Mouse (Mus musculus) midbrain, embryonic 12.5 days (tissue): ENCODE data around the gene 4922502D21Rik. TPM values are rescaled to one million over a fixed set of nuclear protein-coding genes. Genes with fewer than 3 reads are reported as not detected.
"Not testable (repeated sequence)": the region's sequence is repeated elsewhere in the genome, so short reads cannot be mapped to it uniquely, and the experiment has no call there.

Source experiments
- ATAC-seq: fragments of 200-750 bp; cut with Nextera tagmentation; 2 replicates; pipeline ENCODE4 v1.8.0; 2017; ENCODE audit warnings: low read depth, moderate TSS enrichment, moderate library complexity; ENCODE audit not compliant: low FRiP score
- H3K27ac ChIP-seq: fragments of 300-500 bp; sonication (generic); replicated peaks from 2 replicates; pipeline ENCODE4 v1.5.1; 2016; ENCODE audit warnings: mild to moderate bottlenecking
- H3K27me3 ChIP-seq: fragments of 300-500 bp; sonication (generic); 2 replicates; pipeline ENCODE4 v1.6.1; 2016; ENCODE audit warnings: mild to moderate bottlenecking
- H3K36me3 ChIP-seq: fragments of 300-500 bp; sonication (generic); 2 replicates; pipeline ENCODE4 v1.6.1; 2016
- H3K4me1 ChIP-seq: fragments of 300-500 bp; sonication (generic); 2 replicates; pipeline ENCODE4 v1.6.1; 2016
- H3K4me2 ChIP-seq: fragments of 300-500 bp; sonication (generic); replicated peaks from 2 replicates; pipeline ENCODE4 v1.6.1; 2016; ENCODE audit warnings: mild to moderate bottlenecking, moderate library complexity
- H3K4me3 ChIP-seq: fragments of 300-500 bp; sonication (generic); 2 replicates; pipeline ENCODE4 v1.5.1; 2016; ENCODE audit warnings: mild to moderate bottlenecking
- H3K9ac ChIP-seq: fragments of 300-500 bp; sonication (generic); replicated peaks from 2 replicates; pipeline ENCODE4 v1.6.1; 2016; ENCODE audit warnings: mild to moderate bottlenecking, moderate library complexity
- H3K9me3 ChIP-seq: fragments of 300-500 bp; sonication (generic); 2 replicates; pipeline ENCODE4 v1.6.1; 2016; ENCODE audit warnings: mild to moderate bottlenecking
- WGBS: fragments of 180-500 bp; shearing (Covaris S2); methylation state at CpG from one replicate; pipeline ENCODE4 v1.1.7; 2016; 5-methylcytosine and 5-hydroxymethylcytosine counted together
- polyA plus RNA-seq: library from polyadenylated mRNA; unstranded; fragments of >200 nt; fragmentation: Nextera tagmentation; extraction: Ambion mirVana; gene quantifications from 2 replicates; pipeline ENCODE4 v1.2.1, GENCODE M21; 2016

The 4922502D21Rik gene
- polyA plus RNA-seq, 1 experiment from 2014 or later, result not detected

DNA sequence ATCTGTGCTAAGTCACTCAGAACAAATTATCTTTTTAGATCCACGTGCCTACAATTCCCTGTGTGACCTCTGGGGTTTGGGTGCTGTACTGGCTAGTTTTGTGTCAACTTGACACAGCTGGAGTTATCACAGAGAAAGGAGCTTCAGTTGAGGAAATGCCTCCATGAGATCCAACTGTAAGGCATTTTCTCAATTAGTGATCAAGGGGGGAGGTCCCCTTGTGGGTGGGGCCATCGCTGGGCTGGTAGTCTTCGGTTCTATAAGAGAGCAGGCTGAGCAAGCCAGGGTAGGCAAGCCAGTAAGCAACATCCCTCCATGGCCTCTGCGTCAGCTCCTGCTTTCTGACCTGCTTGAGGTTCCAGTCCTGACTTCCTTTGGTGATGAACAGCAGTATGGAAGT is 10.8 kb upstream of the 4922502D21Rik start, which contains the start of gene Clec12a:
TSS of gene Clec12a (plus strand) at position 301 of the 400 bp plus-strand sequence.
- not testable (repeated sequence) for H3K36me3 ChIP-seq, H3K9ac ChIP-seq, H3K27me3 ChIP-seq, H3K4me3 ChIP-seq, ATAC-seq, H3K27ac ChIP-seq, H3K9me3 ChIP-seq, H3K4me2 ChIP-seq, H3K4me1 ChIP-seq
- 81% methylated on average over 4 of the region's 4 CpGs for WGBS

- ATAC-seq, result no peak
- H3K9ac ChIP-seq, result no peak overlapping the region
- H3K4me1 ChIP-seq, result no peaks in the 10 kb centered on the region
Observed at GRCm38 (mm10) chr6:129337751-129338150, 6.2 kb upstream of the 4922502D21Rik start.

DNA sequence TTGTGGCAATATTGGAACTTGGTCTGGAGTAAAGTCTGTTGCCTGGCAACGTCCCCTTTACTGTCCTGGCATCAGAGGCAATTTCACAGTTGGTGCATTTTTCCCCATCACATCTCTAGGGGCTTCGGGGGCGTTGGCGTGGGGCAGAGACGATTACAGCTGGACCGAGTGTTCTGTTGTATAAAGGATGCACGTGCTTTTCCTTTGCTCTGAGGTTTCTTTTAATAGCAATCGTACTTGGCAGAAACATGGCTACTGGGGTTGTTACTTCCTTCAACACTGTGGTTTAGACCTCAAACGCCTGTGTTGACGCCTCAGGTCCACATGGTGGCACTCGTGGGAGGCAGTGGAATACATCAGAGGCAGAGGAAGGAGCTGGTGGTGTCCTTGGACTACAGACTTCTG is 2.1 kb upstream of the 4922502D21Rik start:
- WGBS, result 36% methylated on average over 11 of the region's 11 CpGs
- Histone ChIP-seq H3K4me3 (no peak overlapping the region), H3K4me1 (no peaks in the 10 kb centered on the region), H3K27me3 (no peaks in the 10 kb centered on the region), H3K4me2 (no peak overlapping the region), H3K9ac (no peak overlapping the region), H3K9me3 (no peaks in the 10 kb centered on the region), H3K36me3 (no peaks in the 10 kb centered on the region), H3K27ac (no peak overlapping the region)
- ATAC-seq, result peak; percentile 80; the same call in 1 of the 2 replicates

More at GRCm38 (mm10) chr6:129337751-129338150, 6.2 kb upstream of the 4922502D21Rik start:
- 70% methylated on average over 1 of the region's 1 CpGs for WGBS
- no peaks in the 10 kb centered on the region for H3K27me3 ChIP-seq
- H3K9me3 ChIP-seq, result no peaks in the 10 kb centered on the region
- H3K27ac ChIP-seq, result no peak overlapping the region
- no peaks in the 10 kb centered on the region for H3K36me3 ChIP-seq
- H3K4me2 ChIP-seq, result no peak overlapping the region
- H3K4me3 ChIP-seq, result no peak overlapping the region

- Histone ChIP-seq H3K4me1 (no peaks in the 10 kb centered on the region), H3K27me3 (no peaks in the 10 kb centered on the region), H3K27ac (no peak overlapping the region), H3K36me3 (no peaks in the 10 kb centered on the region), H3K9me3 (no peaks in the 10 kb centered on the region), H3K4me2 (no peak overlapping the region), H3K4me3 (no peak overlapping the region), H3K9ac (no peak overlapping the region)
- 81% methylated on average over 13 of the region's 13 CpGs for WGBS
- no peak for ATAC-seq
Observed at GRCm38 (mm10) chr6:129326568-129327150, 4.9 kb downstream of the 4922502D21Rik start.

DNA sequence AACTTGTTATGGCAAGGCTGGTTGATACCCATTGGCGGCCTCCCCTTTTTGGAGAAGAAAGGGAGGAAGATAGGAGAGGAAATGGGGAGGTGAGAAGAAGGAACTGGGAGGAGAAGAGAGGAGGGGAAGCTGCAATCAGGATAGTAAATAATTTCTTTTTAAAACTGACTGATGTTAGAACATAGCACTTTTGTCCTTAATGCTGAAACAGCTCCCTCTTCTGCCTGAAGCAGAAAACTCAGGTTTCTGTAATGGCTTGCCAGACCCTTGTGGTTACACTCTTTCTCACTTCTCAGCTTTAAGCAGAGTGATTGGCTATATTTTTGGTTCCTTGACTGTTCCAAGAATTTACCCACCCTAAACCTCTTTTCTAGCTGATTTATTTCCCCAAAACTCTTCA is 5.6 kb downstream of the 4922502D21Rik start:
- H3K4me3 ChIP-seq, result no peak overlapping the region
- no peaks in the 10 kb centered on the region for H3K9me3 ChIP-seq
- ATAC-seq, result no peak
- no peaks in the 10 kb centered on the region for H3K4me1 ChIP-seq
- no peak overlapping the region for H3K27ac ChIP-seq
- H3K9ac ChIP-seq, result no peak overlapping the region
- WGBS, result 75% methylated on average over 1 of the region's 1 CpGs
- H3K4me2 ChIP-seq, result no peak overlapping the region
- H3K27me3 ChIP-seq, result no peaks in the 10 kb centered on the region
- no peaks in the 10 kb centered on the region for H3K36me3 ChIP-seq

GRCm38 (mm10) chr6:129319331-129319730 is 12.3 kb downstream of the 4922502D21Rik start:
- no peaks in the 10 kb centered on the region for H3K27me3 ChIP-seq
- no peaks in the 10 kb centered on the region for H3K9me3 ChIP-seq
- H3K4me3 ChIP-seq, result no peak overlapping the region
- no peak for ATAC-seq
- H3K9ac ChIP-seq, result no peak overlapping the region
- no peaks in the 10 kb centered on the region for H3K4me1 ChIP-seq
- H3K36me3 ChIP-seq, result no peaks in the 10 kb centered on the region
- no peak overlapping the region for H3K27ac ChIP-seq
- 77% methylated on average over 4 of the region's 4 CpGs for WGBS
- H3K4me2 ChIP-seq, result no peak overlapping the region

GRCm38 (mm10) chr6:129318395-129318794 is 13.2 kb downstream of the 4922502D21Rik start:
- Histone ChIP-seq H3K27ac (no peak overlapping the region), H3K4me1 (no peaks in the 10 kb centered on the region), H3K4me2 (no peak overlapping the region), H3K9ac (no peak overlapping the region), H3K36me3 (no peaks in the 10 kb centered on the region), H3K9me3 (no peaks in the 10 kb centered on the region), H3K4me3 (no peak overlapping the region), H3K27me3 (no peaks in the 10 kb centered on the region)
- ATAC-seq, result no peak
- 58% methylated on average over 1 of the region's 1 CpGs for WGBS

DNA sequence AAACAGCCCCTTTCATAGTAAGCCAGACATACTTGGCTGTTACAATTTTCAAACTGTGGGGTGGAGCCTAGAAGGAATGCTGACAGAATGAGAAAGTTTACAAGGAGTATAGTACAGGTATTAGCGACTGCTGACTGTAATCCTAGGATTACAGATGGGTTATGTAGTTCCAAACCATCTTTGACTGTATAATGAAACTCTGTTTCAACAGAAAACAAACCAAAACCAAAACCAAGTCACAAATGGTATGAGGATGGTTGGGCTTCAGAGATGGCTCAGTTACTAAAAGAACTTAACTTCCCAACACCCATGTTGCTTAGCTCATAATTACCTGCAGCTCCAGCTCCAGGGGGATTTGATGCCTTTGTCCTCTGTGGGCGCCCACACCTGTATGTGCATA is 15.1 kb downstream of the 4922502D21Rik start:
- ATAC-seq, result no peak
- H3K4me3 ChIP-seq, result no peak overlapping the region
- no peaks in the 10 kb centered on the region for H3K27me3 ChIP-seq
- H3K27ac ChIP-seq, result no peak overlapping the region
- 73% methylated on average over 2 of the region's 2 CpGs for WGBS
- H3K9ac ChIP-seq, result no peak overlapping the region
- H3K36me3 ChIP-seq, result no peaks in the 10 kb centered on the region
- H3K9me3 ChIP-seq, result no peaks in the 10 kb centered on the region
- no peak overlapping the region for H3K4me2 ChIP-seq
- no peaks in the 10 kb centered on the region for H3K4me1 ChIP-seq

GRCm38 (mm10) chr6:129315698-129316097 is 15.9 kb downstream of the 4922502D21Rik start:
- no peak for ATAC-seq
- no peak overlapping the region for H3K9ac ChIP-seq
- no peaks in the 10 kb centered on the region for H3K4me1 ChIP-seq
- H3K9me3 ChIP-seq, result no peaks in the 10 kb centered on the region
- no peak overlapping the region for H3K4me2 ChIP-seq
- no peaks in the 10 kb centered on the region for H3K36me3 ChIP-seq
- H3K4me3 ChIP-seq, result no peak overlapping the region
- no peak overlapping the region for H3K27ac ChIP-seq
- no peaks in the 10 kb centered on the region for H3K27me3 ChIP-seq
- 84% methylated on average over 1 of the region's 1 CpGs for WGBS

DNA sequence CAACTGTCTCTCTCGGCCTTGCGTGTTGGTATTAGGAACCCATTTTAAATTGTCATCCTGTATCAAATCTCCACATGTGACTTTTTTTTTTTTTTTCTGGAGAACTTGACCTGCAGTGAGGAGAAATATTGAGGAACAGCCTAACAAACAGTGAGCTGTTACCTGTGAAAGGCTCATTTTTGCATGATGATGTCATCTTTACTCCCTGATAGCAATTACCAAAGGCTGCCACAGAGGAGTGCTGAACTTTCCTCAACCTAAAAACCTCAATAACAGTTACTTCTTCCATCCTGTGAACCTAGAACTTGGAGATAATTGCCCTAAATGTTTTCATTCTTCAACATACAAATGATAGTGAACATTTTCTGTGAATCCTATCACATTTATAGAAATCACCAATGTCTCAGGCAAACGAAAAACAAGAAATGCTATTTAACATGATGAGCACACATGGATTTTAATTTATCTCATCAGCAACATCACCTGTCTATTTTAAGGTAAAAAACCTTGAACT is 16.9 kb downstream of the 4922502D21Rik start:
- Histone ChIP-seq H3K4me1 (no peaks in the 10 kb centered on the region), H3K9ac (no peak overlapping the region), H3K27me3 (no peaks in the 10 kb centered on the region), H3K36me3 (no peaks in the 10 kb centered on the region), H3K4me2 (no peak overlapping the region), H3K27ac (no peak overlapping the region), H3K4me3 (no peak overlapping the region), H3K9me3 (no peaks in the 10 kb centered on the region)
- no peak for ATAC-seq
- WGBS, result 89% methylated on average over 3 of the region's 3 CpGs

GRCm38 (mm10) chr6:129312499-129312898 is 19.1 kb downstream of the 4922502D21Rik start:
- 86% methylated on average over 3 of the region's 3 CpGs for WGBS

GRCm38 (mm10) chr6:129304180-129304579 is 27.4 kb downstream of the 4922502D21Rik start:
- no peak overlapping the region for H3K4me2 ChIP-seq
- no peak overlapping the region for H3K27ac ChIP-seq
- WGBS, result 78% methylated on average over 1 of the region's 1 CpGs
- H3K9me3 ChIP-seq, result no peaks in the 10 kb centered on the region
- no peaks in the 10 kb centered on the region for H3K4me1 ChIP-seq
- H3K9ac ChIP-seq, result no peak overlapping the region
- H3K27me3 ChIP-seq, result no peaks in the 10 kb centered on the region
- no peak for ATAC-seq
- no peak overlapping the region for H3K4me3 ChIP-seq
- no peaks in the 10 kb centered on the region for H3K36me3 ChIP-seq

More at GRCm38 (mm10) chr6:129312499-129312898, 19.1 kb downstream of the 4922502D21Rik start:
- Histone ChIP-seq H3K36me3 (no peaks in the 10 kb centered on the region), H3K4me3 (no peak overlapping the region), H3K9me3 (no peaks in the 10 kb centered on the region), H3K27ac (no peak overlapping the region), H3K4me2 (no peak overlapping the region), H3K9ac (no peak overlapping the region), H3K4me1 (no peaks in the 10 kb centered on the region), H3K27me3 (no peaks in the 10 kb centered on the region)
- ATAC-seq, result no peak

DNA sequence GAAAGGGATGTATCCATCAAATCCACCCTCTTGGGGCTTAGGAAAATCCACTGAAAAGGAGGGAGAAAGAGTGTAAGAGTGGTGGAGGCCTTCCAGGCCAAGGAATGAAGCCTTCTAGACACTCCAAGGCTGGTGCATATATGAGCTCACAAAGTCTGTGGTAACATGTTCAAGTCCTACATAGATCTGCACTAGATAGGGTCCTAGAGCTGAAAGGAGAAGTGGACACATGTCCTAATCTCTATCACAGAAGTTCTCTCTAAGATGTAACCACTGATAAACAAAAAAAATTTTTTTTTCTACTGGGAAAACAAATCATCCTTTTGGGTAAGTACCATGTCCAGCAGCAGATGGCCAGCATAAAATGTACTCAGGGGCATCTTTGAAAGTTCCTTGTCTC is 42.9 kb downstream of the 4922502D21Rik start:
- no peak for ATAC-seq
- H3K4me2 ChIP-seq, result no peak overlapping the region

More for the DNA sequence above, 42.9 kb downstream of the 4922502D21Rik start:
- H3K4me1 ChIP-seq, result no peaks in the 10 kb centered on the region
- H3K9ac ChIP-seq, result no peak overlapping the region
- no peak overlapping the region for H3K4me3 ChIP-seq
- H3K27ac ChIP-seq, result no peak overlapping the region
- H3K36me3 ChIP-seq, result no peaks in the 10 kb centered on the region
- H3K9me3 ChIP-seq, result no peaks in the 10 kb centered on the region
- H3K27me3 ChIP-seq, result no peaks in the 10 kb centered on the region
